Mouse (Mus musculus) lung, embryonic 16.5 days (tissue): ENCODE measurements around the gene Tubb5. TPM values are rescaled to one million over a fixed set of nuclear protein-coding genes. Genes with fewer than 3 reads are reported as not detected.

Source experiments
- ATAC-seq: fragments of 200-750 bp; cut with Nextera tagmentation; 2 replicates; pipeline ENCODE4 v1.8.0; 2017; ENCODE audit warnings: low read depth, mild to moderate bottlenecking, moderate library complexity
- H3K27ac ChIP-seq: fragments of 300-500 bp; sonication (generic); 2 replicates; pipeline ENCODE4 v1.5.1; 2014; ENCODE audit warnings: mild to moderate bottlenecking, control low read depth, low read length
- H3K27me3 ChIP-seq: fragments of 300-500 bp; sonication (generic); 2 replicates; pipeline ENCODE4 v1.6.1; 2014; ENCODE audit warnings: low read depth, low read length, mixed read lengths; ENCODE audit not compliant: control insufficient read depth, insufficient read depth
- H3K36me3 ChIP-seq: fragments of 300-500 bp; sonication (generic); 2 replicates; pipeline ENCODE4 v1.6.1; 2014; ENCODE audit warnings: low read length; ENCODE audit not compliant: control insufficient read depth, insufficient read depth
- H3K4me1 ChIP-seq: fragments of 300-500 bp; sonication (generic); replicated peaks from 2 replicates; pipeline ENCODE4 v1.6.1; 2014; ENCODE audit warnings: low read length, mixed read lengths; ENCODE audit not compliant: control insufficient read depth, insufficient read depth
- H3K4me2 ChIP-seq: fragments of 300-500 bp; sonication (generic); 2 replicates; pipeline ENCODE4 v1.6.1; 2014; ENCODE audit warnings: low read depth, low read length, control low read depth
- H3K4me3 ChIP-seq: fragments of 300-500 bp; sonication (generic); 2 replicates; pipeline ENCODE4 v1.5.1; 2014; ENCODE audit warnings: mild to moderate bottlenecking, low read length, control low read depth
- H3K9ac ChIP-seq: fragments of 300-500 bp; sonication (generic); 2 replicates; pipeline ENCODE4 v1.6.1; 2014; ENCODE audit warnings: low read length, control low read depth
- H3K9me3 ChIP-seq: fragments of 300-500 bp; sonication (generic); 2 replicates; pipeline ENCODE4 v1.6.1; 2016; ENCODE audit warnings: low read length; ENCODE audit not compliant: control insufficient read depth
- WGBS: fragments of 180-500 bp; shearing (Covaris S2); extraction: QIAGEN DNeasy Blood & Tissue Kit; methylation state at CpG from one replicate; pipeline ENCODE4 v1.1.7; 2014; 5-methylcytosine and 5-hydroxymethylcytosine counted together
- polyA plus RNA-seq: library from polyadenylated mRNA; unstranded; fragments of >200 nt; fragmentation: Nextera tagmentation; extraction: Ambion mirVana; gene quantifications from 2 replicates; pipeline ENCODE4 v1.2.1, GENCODE M21; 2015

The Tubb5 gene
- polyA plus RNA-seq, 1 experiment from 2014 or later = 940 TPM

DNA sequence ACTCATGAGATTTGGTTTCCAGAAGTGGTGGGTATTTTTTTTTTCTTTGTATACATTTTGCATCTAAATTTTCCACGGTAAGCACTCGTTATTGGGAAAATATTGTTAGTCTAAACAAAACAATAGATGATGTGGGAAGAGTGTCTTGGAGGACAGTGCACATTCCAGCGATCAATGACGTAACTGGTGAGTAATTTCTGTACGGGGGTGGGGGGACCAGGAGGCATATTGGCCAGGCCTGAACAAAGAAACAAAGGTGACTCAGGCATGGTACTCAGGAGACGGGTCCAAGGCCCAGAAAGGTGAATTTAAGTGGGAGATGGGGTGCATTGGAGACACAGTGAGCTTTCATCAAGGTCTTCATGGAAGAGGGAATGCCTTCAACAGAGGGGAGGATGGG lies 42.5 kb downstream of the Tubb5 start:
- H3K27ac ChIP-seq = no peak overlapping the region
- H3K36me3 ChIP-seq = no peaks in the 10 kb centered on the region
- H3K27me3 ChIP-seq = no peaks in the 10 kb centered on the region
- no peaks in the 10 kb centered on the region for H3K4me1 ChIP-seq
- ATAC-seq = no peak
- no peak overlapping the region for H3K4me3 ChIP-seq
- 0 out of 2 replicates have a peak, but pooled peaks cover 3% of the 10 kb centered on the region for H3K9me3 ChIP-seq
- H3K4me2 ChIP-seq = no peak overlapping the region
- no peak overlapping the region for H3K9ac ChIP-seq
- WGBS = 66% methylated on average over 6 of the region's 6 CpGs

DNA sequence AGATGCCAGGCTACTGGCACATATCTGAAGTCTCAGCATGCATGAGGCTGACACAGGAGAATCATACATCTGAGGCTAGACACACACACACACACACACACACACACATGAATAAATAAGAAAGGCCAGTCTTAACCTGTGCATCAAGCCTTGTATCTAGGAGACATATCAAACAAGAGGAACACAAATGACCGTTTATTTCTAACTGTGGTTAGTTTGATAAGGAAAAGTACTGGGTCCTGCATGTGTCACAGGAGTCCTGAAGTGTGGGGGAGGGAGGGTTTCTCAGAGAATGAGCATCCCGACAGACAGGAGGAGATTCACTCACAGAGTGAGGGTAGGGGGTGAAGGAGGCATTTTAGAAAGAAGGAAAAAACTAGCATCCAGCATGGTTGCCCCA lies 43.0 kb downstream of the Tubb5 start:
- no peaks in the 10 kb centered on the region for H3K27me3 ChIP-seq
- 28% methylated on average over 2 of the region's 2 CpGs for WGBS
- H3K36me3 ChIP-seq = no peaks in the 10 kb centered on the region
- H3K4me1 ChIP-seq = no peaks in the 10 kb centered on the region
- H3K4me3 ChIP-seq = no peak overlapping the region
- H3K27ac ChIP-seq = no peak overlapping the region
- H3K9me3 ChIP-seq = 0 out of 2 replicates have a peak, but pooled peaks cover 3% of the 10 kb centered on the region
- no peak overlapping the region for H3K9ac ChIP-seq
- H3K4me2 ChIP-seq = no peak overlapping the region
- ATAC-seq = no peak

DNA sequence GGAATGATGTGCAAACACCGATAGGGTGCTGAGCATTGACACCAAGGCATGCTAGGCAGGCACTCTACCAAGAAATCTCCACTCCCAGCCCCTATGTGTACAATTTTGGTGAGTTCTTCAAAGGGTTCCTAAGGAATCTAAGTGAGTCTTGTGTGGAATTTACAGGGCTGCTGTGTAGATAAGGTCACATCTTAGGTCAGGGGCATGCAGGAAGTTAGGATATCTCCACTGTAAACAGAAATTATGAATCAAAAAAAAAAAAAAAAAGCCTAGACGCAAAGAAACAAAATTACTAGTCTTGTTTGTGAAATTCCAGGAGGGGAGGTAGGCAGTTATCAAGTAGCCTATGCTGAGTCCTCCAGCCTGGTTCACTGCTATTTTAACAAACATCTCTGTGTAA lies 45.3 kb downstream of the Tubb5 start:
- Histone ChIP-seq H3K4me1 (no peaks in the 10 kb centered on the region), H3K4me2 (no peak overlapping the region), H3K9me3 (no peaks in the 10 kb centered on the region), H3K9ac (no peak overlapping the region), H3K36me3 (no peaks in the 10 kb centered on the region), H3K27me3 (no peaks in the 10 kb centered on the region), H3K4me3 (no peak overlapping the region), H3K27ac (no peak overlapping the region)
- 43% methylated on average over 2 of the region's 2 CpGs for WGBS
- ATAC-seq = no peak

DNA sequence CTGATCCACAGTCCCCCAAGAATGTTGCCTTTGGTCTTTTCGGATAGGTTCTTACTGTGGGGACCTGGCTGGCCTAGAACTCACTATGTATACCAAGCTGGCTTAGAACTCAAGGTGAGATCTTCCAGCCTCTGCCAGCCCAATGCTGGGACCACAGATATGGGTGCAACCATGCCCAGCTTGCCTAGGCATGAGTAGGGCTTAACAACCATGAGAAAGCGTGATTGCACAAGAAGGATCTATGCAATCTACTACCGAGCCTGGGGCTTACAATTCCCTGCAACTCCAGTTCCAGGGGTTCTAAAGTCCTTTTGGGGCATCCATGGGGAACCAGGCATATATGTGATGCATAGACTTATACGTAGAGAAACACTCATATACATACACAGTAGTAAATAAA lies 47.2 kb downstream of the Tubb5 start:
- Histone ChIP-seq H3K9me3 (no peaks in the 10 kb centered on the region), H3K27me3 (no peaks in the 10 kb centered on the region), H3K4me2 (no peak overlapping the region), H3K4me1 (no peaks in the 10 kb centered on the region), H3K4me3 (no peak overlapping the region), H3K36me3 (no peaks in the 10 kb centered on the region), H3K9ac (no peak overlapping the region), H3K27ac (no peak overlapping the region)
- no peak for ATAC-seq
- 83% methylated on average over 4 of the region's 4 CpGs for WGBS

DNA sequence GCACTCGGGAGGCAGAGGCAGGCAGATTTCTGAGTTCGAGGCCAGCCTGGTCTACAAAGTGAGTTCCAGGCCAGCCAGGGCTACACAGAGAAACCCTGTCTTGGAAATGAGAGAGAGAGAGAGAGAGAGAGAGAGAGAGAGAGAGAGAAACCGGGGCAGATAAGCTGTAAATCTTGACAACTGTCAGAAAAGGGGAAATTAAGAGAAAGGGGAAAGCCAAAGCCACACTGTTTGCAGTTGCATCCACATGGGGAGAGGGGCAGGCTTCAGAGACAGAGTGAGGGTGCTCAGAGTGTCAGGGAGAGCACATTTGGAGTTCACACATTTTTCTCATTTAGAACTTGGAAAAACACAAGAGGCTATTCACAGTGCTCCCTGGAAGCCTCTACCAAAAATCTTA lies 50.1 kb downstream of the Tubb5 start:
- Histone ChIP-seq H3K4me3 (no peak overlapping the region), H3K4me1 (no peaks in the 10 kb centered on the region), H3K27me3 (no peaks in the 10 kb centered on the region), H3K4me2 (no peak overlapping the region), H3K9me3 (no peaks in the 10 kb centered on the region), H3K27ac (no peak overlapping the region), H3K36me3 (no peaks in the 10 kb centered on the region), H3K9ac (no peak overlapping the region)
- 65% methylated on average over 3 of the region's 3 CpGs for WGBS
- no peak for ATAC-seq

DNA sequence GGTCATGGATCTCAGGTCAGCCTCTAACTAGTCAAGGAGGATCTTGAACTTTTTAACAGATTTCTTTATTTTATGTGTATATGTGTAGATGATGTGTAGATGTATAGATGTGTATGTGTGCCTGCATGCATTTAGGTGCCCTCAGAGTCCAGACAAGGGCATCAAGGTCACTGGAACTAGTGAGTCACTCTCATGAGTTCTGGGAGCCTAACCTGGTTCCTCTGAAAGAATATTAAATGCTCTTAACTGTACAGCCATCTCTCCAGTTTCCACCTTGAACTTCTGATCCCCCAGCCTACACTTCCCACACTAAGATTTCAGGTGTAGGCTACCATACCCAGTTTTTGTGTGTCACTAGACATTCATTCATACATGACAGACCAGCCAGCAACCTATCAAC lies 50.6 kb downstream of the Tubb5 start:
- no peaks in the 10 kb centered on the region for H3K4me1 ChIP-seq
- no peak overlapping the region for H3K4me3 ChIP-seq
- H3K27ac ChIP-seq = no peak overlapping the region
- ATAC-seq = no peak
- no peak overlapping the region for H3K9ac ChIP-seq
- H3K9me3 ChIP-seq = no peaks in the 10 kb centered on the region
- H3K4me2 ChIP-seq = no peak overlapping the region
- H3K27me3 ChIP-seq = no peaks in the 10 kb centered on the region
- no peaks in the 10 kb centered on the region for H3K36me3 ChIP-seq

DNA sequence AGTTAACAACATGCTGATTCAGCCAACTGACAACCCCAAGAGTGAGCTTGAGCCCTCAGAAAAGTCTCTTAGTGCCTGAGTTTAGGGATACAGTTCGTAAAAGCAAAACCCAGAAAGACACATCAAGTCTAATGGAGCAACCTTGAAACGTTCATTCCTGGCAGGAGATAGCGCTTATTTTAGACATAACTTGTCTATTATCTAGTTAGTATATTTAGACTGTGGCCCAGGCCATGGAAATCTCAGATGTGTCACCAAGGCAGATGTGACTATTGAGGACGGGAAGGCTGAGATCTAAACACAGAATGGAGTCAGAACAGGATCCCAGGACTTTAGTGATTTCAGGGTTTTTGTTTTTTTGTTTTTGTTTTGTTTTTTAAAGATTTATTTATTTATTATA lies 53.0 kb downstream of the Tubb5 start:
- Histone ChIP-seq H3K4me1 (no peaks in the 10 kb centered on the region), H3K9ac (no peak overlapping the region), H3K4me3 (no peak overlapping the region), H3K27ac (no peak overlapping the region), H3K9me3 (no peaks in the 10 kb centered on the region), H3K4me2 (no peak overlapping the region), H3K27me3 (no peaks in the 10 kb centered on the region), H3K36me3 (no peaks in the 10 kb centered on the region)
- WGBS = 68% methylated on average over 4 of the region's 4 CpGs
- no peak for ATAC-seq

DNA sequence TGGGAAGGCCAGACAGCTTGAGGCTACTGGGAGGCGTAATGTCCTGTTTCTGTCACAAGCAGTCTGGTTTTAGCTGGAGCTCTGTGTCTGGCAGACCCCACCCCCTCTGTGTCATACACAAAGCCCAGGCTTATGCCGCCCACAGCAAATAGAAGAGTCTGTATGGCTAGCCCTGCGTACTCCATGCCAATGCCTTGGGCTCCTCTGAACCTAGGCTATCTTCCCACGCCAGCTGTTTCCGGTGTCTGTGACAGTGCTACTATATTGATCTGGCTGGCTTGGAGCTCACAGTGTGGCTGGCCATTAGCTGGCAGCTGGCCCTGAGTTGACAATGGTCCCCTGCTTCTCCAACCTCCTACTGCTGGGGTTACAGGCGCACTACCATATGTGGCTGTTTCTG lies 54.2 kb downstream of the Tubb5 start:
- no peak overlapping the region for H3K27ac ChIP-seq

More for the DNA sequence above, 54.2 kb downstream of the Tubb5 start:
- H3K36me3 ChIP-seq = no peaks in the 10 kb centered on the region
- no peak overlapping the region for H3K9ac ChIP-seq
- H3K4me1 ChIP-seq = peaks cover 8% of the 10 kb centered on the region
- H3K4me3 ChIP-seq = no peak overlapping the region
- H3K9me3 ChIP-seq = no peaks in the 10 kb centered on the region
- peak; percentile 75 for ATAC-seq
- WGBS = 73% methylated on average over 6 of the region's 6 CpGs
- no peak overlapping the region for H3K4me2 ChIP-seq
- H3K27me3 ChIP-seq = no peaks in the 10 kb centered on the region
